Mouse (Mus musculus) erythroblast, embryonic 14.5 days (primary cell): ENCODE data around the gene Ifnlr1.

ENCODE experiments used
- GATA1 ChIP-seq: IDR thresholded peaks from 2 replicates; pipeline ENCODE4 v1.6.1; 2012; ENCODE audit warnings: low read length, inconsistent platforms, mixed read lengths
- TAL1 ChIP-seq: IDR thresholded peaks from 3 replicates; pipeline ENCODE4 v1.6.1; 2012; ENCODE audit warnings: low read length, inconsistent platforms, mixed read lengths

DNA sequence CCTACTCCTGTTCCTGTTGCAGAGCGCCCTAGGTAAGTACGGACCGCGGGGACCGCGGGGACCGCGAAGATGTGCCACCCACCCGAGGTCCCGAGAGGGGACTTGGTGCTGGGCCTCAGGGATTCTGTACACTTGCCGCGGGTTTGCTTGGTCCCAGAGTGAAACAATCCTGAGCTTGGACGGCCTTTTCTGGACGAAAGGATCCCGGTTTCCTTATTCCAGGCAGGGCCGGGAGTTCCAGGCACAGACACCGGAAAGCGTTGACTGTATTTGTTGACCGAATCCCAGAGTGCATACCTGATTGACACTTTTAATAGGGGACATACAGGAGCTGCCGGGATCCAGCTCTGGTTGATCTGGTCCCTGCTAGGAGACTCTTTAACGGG, 474 bp downstream of the Ifnlr1 start:
- TF ChIP-seq GATA1 (no peak), TAL1 (no peak)
